Mouse (Mus musculus): ENCODE measurements at regions not wholly inside any gene's neighbourhood (a gene's known extent, or its start where the extent isn't known, plus 50 kb on each side); places are given as distances from the start of the nearest gene placed in this dataset.
A peak's percentile ranks its signal among the peaks of the same experiment; 100 is the strongest.

DNA sequence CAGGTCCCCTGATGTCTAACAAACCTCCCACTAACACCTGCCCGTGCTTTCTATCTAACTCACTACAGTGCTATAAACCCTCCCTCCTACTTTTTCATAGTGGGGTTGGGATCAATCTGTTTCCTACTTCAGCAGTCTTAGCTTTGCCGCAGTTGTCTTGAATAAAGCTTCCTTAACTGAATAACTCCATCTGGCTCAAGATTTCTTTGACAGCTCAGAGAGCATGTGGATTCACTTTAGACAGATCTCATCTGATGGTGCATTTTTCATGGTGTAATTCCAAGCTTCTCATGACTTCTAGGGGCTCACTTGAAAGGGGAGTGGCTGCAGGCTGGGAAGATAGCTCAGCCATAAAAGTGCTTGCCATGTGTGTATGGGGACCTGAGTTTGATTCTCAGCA lies 313.2 kb upstream of the Dpyd start:
- DNase-seq (ENCODE audit: low read depth, low spot score) = peak; percentile 48

DNA sequence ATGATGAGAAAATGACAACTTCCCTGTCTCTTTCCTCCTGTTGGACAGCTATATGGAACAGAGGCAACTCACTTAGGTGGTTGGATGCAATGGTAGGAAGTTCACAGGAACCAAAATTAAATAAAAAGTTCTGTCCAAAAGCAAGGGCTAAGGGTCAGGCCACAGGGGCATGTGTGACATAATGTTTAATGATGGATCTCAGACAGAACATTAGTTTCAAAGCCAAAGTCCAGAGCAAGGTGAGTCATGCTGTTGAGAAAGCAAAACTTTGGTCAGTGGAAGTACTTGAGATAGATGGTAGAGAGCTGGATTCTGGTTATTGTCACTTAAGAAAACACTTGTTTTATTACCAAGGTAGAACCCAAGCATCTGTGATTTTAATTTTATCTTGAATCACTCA lies 286.0 kb upstream of the Dpyd start:
- no peak for DNase-seq (ENCODE audit: low read depth, low spot score)

DNA sequence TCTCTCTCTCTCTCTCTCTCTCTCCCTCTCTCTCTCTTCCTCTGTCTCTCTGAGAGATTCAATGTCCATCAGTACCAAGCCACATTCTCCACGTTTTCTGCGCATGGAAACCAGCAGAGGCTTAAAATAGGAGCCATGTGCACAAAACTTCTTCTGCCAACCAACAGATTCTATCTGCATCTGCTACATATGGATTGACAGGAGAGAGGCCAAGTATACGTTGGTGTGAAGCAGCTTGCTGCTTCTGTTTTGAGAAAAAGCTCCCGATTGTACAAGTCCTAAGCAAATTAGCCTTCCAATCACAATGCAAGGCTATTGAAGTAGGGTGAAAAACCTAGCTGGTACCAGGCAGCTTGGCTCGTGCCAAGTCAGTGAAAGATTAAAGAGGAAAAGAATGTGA lies 283.7 kb upstream of the Dpyd start:
- DNase-seq (ENCODE audit: low read depth, low spot score) = peak; percentile 39

DNA sequence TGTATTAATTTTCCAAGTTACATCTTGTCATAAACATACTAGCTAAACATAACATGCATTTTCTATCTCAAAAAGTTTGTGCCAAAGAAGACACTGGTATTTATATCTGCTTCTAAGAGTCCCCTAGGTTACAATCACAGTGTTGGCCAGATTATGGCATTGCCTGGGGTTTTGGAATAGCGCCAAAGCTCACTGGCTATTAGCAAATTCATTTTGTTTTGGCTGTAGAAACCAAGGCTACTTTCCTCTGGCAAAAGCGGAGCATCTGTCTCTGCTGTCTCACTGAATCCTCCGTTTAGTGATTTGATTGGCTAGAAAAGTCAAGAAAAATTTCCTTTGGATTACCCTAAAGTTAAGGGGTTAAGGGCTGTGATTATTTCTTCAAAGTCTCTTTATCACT lies 275.0 kb upstream of the Dpyd start:
- DNase-seq (ENCODE audit: low read depth, low spot score) = no peak

DNA sequence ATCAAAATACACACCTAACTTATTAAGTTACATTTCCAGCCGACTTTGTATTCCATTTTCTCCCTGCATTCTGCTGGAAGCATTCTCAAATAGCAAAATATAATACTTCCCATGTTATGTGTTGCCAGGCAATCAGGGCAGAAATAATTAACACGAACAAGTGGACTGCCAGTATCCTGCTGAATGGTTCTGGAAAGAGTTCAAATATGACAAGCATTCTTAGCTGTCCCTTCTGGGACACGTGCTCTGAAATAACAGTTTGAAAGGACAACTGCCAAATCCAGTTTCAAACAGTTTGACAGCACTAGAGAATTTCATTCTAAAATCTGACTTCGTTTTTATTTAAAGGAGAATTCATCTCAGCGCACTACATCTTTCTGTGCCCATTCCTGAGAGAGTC lies 236.8 kb upstream of the Dpyd start:
- DNase-seq (ENCODE audit: low read depth, low spot score) = peak; percentile 12

DNA sequence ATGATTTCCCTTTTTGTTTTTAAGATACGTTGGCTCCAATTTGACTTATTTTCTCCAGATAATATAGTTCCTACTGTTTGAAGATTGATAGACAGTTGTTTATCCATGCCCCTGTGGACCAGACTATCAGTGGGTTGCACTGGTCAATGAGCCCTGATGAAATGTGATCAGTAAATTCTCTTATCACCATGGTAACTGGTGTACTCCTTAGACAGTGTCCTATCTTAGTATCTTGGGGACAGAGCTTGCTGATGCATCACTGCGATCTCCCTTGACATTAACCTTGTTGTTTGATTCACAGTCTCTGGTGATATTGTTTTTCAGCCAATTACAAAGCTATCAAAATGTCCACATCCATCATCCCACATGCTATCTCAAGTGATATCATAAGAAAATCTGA lies 233.7 kb upstream of the Dpyd start:
- DNase-seq (ENCODE audit: low read depth, low spot score) = no peak

DNA sequence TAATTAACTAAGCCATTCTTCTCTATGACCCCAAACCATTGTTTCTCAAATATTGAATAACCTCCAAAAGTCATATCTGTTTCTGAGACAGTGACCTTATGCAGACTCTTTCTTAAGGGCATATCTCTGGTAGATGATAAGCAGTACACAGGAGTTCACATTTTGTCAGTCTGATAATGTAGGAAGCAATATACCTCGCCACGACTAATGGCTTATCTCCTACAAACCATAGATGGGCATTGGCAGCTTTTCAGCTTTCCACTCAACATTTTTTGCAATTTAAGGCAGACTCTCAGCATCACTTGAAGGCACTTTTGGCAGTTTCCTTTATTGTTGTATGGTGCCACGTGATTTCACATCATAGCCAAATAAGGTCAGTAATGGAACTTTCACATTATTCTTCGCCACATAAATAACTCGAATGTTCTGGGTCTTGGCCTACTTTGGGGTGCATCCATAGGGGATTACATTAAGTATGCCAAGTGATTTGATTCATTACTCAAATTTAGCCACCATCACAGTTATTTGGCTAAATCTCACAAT lies 232.7 kb upstream of the Dpyd start:
- no peak for DNase-seq (ENCODE audit: low read depth, low spot score)

DNA sequence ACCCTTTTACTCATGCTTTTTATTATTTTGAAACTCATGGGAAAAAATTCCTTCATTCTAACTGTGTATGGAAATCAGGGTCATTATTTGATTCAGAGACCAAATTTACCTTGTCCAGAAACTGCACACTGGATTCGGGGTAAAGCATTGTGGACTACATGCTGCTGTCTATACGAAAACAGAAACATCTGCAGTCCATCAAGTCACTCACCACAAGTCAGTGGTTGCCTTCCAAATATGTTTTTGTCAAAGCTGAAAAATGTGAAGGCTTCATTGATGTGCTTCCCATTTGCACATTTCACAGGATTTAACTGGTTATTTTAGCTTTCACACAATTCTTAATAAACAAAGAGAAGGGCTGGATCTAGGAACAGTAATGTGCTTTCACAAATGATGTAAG lies 230.4 kb upstream of the Dpyd start:
- DNase-seq (ENCODE audit: low read depth, low spot score) = no peak

DNA sequence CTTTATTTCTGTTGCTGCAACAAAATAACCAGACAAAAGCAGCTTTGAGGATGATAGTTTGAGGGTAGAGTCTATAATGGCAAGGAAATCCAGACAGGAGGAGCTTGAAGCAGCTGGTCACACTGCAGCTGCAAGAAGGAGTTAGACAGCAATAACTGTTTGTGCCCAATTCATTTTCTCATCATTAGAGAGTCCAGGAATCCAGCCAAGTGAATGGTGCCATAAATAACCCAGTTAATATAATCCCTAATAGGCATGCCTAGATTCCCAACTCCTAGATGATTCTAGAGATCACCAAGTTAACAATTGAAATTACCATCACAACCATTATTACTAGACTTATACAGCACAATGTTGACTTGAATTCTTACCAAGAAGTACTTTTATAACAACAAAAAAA lies 223.2 kb upstream of the Dpyd start:
- DNase-seq (ENCODE audit: low read depth, low spot score) = no peak

DNA sequence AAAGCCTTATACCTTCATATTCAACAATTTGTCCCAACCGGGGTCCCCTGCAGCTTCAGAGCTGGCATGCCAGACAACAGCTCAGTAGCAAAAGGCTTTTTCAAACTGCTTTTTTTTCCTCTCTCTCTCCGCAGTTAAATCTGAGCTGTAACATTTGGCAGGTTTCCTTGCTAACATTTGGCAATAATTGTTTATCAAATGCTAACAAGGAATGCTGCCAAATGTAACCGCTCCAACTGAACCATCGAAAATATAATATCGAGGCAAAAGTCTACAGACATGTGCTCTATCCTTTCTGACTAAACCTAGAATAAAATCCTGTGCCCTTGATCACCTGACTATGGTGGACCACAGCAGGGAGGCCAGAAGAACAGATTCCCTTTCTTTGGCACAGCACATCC lies 200.2 kb upstream of the Dpyd start:
- peak; percentile 48 for DNase-seq (ENCODE audit: low read depth, low spot score)
